Comparison of ENCODE assay signal across 22 mouse cellular contexts in the genomic region with DNA sequence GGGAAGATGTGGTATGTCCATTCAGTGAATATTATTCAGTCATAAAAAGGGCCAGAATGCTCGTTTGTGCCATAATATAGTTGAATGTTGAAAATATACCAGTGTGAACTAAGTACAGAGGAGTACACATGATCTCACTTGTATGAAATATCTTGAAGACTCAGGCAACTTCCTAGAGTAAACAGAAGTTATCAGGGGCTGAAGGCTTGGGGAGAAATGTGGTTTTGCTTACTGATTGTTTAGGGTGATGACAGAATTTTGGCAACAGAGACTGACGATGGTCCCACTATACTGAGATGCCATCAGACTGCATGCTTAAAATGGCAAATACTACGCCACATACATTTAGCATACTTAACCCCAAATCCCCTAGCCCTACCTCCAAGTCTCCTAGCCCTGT.
DNase-seq lines count a peak whose midpoint lies in the region; ATAC-seq and TF ChIP-seq lines count a peak whose summit lies in the region.
"Had no signal": no experiment of that assay in that cellular context is flagged by ENCODE, and none has a peak within 500 bp of the region (broad histone marks: within the 10 kb centered on the region; RNA-seq: fewer than 3 reads in every experiment).

No protein-coding gene starts in this region.

- WGBS in heart, embryonic 13.5 days = 64% methylated on average over 3 of the region's 3 CpGs
- WGBS in forebrain, embryonic 10.5 days = 83% methylated on average over 3 of the region's 3 CpGs

- H3K79me2 ChIP-seq in MEL (ENCODE audit: control insufficient read depth, insufficient read depth, low read length, poor library complexity) = no peaks in the 10 kb centered on the region

- peaks cover 7% of the 10 kb centered on the region; the same call in 1 of the 2 replicates for H3K9me3 ChIP-seq in heart, embryonic 13.5 days
- no peaks in the 10 kb centered on the region for H3K9me3 ChIP-seq in MEL (replicated peaks; ENCODE audit: insufficient read depth, low read length)
- H3K9me3 ChIP-seq in forebrain, embryonic 10.5 days = peaks cover 9% of the 10 kb centered on the region; the same call in 1 of the 2 replicates
- H3K9me3 ChIP-seq: forebrain, embryonic 15.5 days; hindbrain, embryonic 13.5 days; intestine, embryonic 15.5 days had no signal

- no peak overlapping the region for H3K4me2 ChIP-seq in heart, embryonic 13.5 days
- H3K4me2 ChIP-seq: forebrain, embryonic 12.5 days; forebrain, embryonic 15.5 days; heart, embryonic 12.5 days; hindbrain, embryonic 13.5 days; intestine, embryonic 15.5 days had no signal

- H3K9ac ChIP-seq in heart, embryonic 13.5 days = no peak overlapping the region
- no peak overlapping the region for H3K9ac ChIP-seq in MEL (ENCODE audit: control insufficient read depth, low read depth, low read length, poor library complexity, severe bottlenecking)
- H3K9ac ChIP-seq: forebrain, embryonic 12.5 days; forebrain, embryonic 15.5 days; hindbrain, embryonic 13.5 days; intestine, embryonic 15.5 days had no signal

- no peak for TF ChIP-seq RAD21 in MEL (IDR thresholded peaks at IDR 0.05; ENCODE audit: low read depth, low read length)

- peak; percentile 94 to 96 for TF ChIP-seq EP300 in MEL (IDR thresholded peaks at IDR 0.05; ENCODE audit: low read depth in 1 of 2, low read length in 2 of 2)

- no peak for TF ChIP-seq CTCF in MEL (IDR thresholded peaks at IDR 0.05 in 2 of 3, conservative IDR thresholded peaks at IDR 0.05 in 1 of 3; ENCODE audit: control insufficient read depth in 1 of 3, insufficient read depth in 1 of 3, low read depth in 2 of 3, low read length in 3 of 3, poor library complexity in 1 of 3, severe bottlenecking in 1 of 3)

- TF ChIP-seq POLR2A in MEL (IDR thresholded peaks at IDR 0.05; ENCODE audit: control insufficient read depth in 1 of 2, insufficient read depth in 1 of 2, low read depth in 1 of 2, low read length in 2 of 2, poor library complexity in 1 of 2) = no peak

- no peak overlapping the region for H3K4me3 ChIP-seq in heart, embryonic 13.5 days
- H3K4me3 ChIP-seq in MEL (ENCODE audit: control insufficient read depth in 1 of 2, insufficient read depth in 1 of 2, low read depth in 2 of 2, low read length in 2 of 2) = no peak overlapping the region
- no peak overlapping the region for H3K4me3 ChIP-seq in forebrain, embryonic 10.5 days
- H3K4me3 ChIP-seq: forebrain, embryonic 12.5 days; forebrain, embryonic 15.5 days; heart, embryonic 12.5 days; hindbrain, embryonic 13.5 days; intestine, embryonic 15.5 days had no signal

- H3K27me3 ChIP-seq in heart, embryonic 13.5 days (replicated peaks) = no peaks in the 10 kb centered on the region
- no peaks in the 10 kb centered on the region for H3K27me3 ChIP-seq in MEL (ENCODE audit: control insufficient read depth in 1 of 2, insufficient read depth in 2 of 2, low read length in 2 of 2)
- peaks cover 36% of the 10 kb centered on the region for H3K27me3 ChIP-seq in forebrain, embryonic 10.5 days (ENCODE audit: poor library complexity, severe bottlenecking)
- H3K27me3 ChIP-seq: forebrain, embryonic 15.5 days; heart, embryonic 12.5 days; hindbrain, embryonic 13.5 days; intestine, embryonic 15.5 days had no signal

- H3K27ac ChIP-seq in heart, embryonic 13.5 days (replicated peaks) = 0 out of 2 replicates have a peak overlapping the region, but pooled peaks have one; percentile 41
- H3K27ac ChIP-seq in MEL (ENCODE audit: control insufficient read depth, low read depth, low read length) = peak overlapping the region; percentile 66
- H3K27ac ChIP-seq in forebrain, embryonic 10.5 days = no peak overlapping the region

- H3K36me3 ChIP-seq in heart, embryonic 13.5 days = 0 out of 2 replicates have a peak, but pooled peaks cover 3% of the 10 kb centered on the region
- H3K36me3 ChIP-seq in MEL (ENCODE audit: control insufficient read depth in 1 of 2, insufficient read depth in 2 of 2, low read length in 2 of 2) = peaks cover 0 to 8% of the 10 kb centered on the region in 2 experiments; a peak in 2 of 4 replicates
- peaks cover 11% of the 10 kb centered on the region for H3K36me3 ChIP-seq in forebrain, embryonic 10.5 days (replicated peaks)
- H3K36me3 ChIP-seq: forebrain, embryonic 12.5 days; forebrain, embryonic 15.5 days; intestine, embryonic 15.5 days had no signal

- peaks cover 51% of the 10 kb centered on the region for H3K4me1 ChIP-seq in heart, embryonic 13.5 days
- H3K4me1 ChIP-seq in MEL (ENCODE audit: control insufficient read depth in 1 of 2, insufficient read depth in 2 of 2, low read length in 2 of 2) = peaks cover 7 to 9% of the 10 kb centered on the region in 2 experiments
- H3K4me1 ChIP-seq in forebrain, embryonic 10.5 days = peaks cover 54% of the 10 kb centered on the region

- ATAC-seq in heart, embryonic 13.5 days (ENCODE audit: extremely low read depth, insufficient number of reproducible peaks, low FRiP score, low TSS enrichment) = no peak
- ATAC-seq in megakaryocyte-erythroid progenitor cell, adult 5-6 weeks (replicated peaks; ENCODE audit: low FRiP score, low TSS enrichment, poor library complexity, severe bottlenecking) = 0 out of 2 replicates have a peak, but pooled peaks have one; percentile 30
- ATAC-seq: forebrain, embryonic 15.5 days; hindbrain, embryonic 16.5 days; intestine, embryonic 15.5 days had no signal

- no peak for DNase-seq in heart, adult 18-20 months
- DNase-seq in 3T3-L1 (ENCODE audit: low read depth, low spot score) = peak; percentile 17
- peak; percentile 82 for DNase-seq in MEL (ENCODE audit: low read depth, low spot score)
- DNase-seq in cerebellum, adult 11-12 months = no peak
- no peak for DNase-seq in forebrain, embryonic 10.5 days (ENCODE audit: extremely low spot score, low spot score)
- DNase-seq: adrenal gland, adult 2 months; adrenal gland, postnatal 14 days; cerebellum, adult 11 months; cerebellum, adult 8-10 months; cerebellum, postnatal 36 days; embryo, embryonic 11 days; gastrocnemius, postnatal 25 days; heart, postnatal 4 days; kidney, adult 11 months had no signal

TF ChIP-seq in MEL, 35 proteins besides CTCF, POLR2A, EP300 and RAD21 (continues in another document):
- TF ChIP-seq E2F4 (IDR thresholded peaks at IDR 0.05; ENCODE audit: borderline replicate concordance, low read depth, low read length) (peak; percentile 43; the same call in 1 of the 2 replicates), MYC (IDR thresholded peaks at IDR 0.05; ENCODE audit: low read depth, low read length) (peak; percentile 66; the same call in 1 of the 2 replicates), TBP (IDR thresholded peaks at IDR 0.05; ENCODE audit: low read depth, low read length) (no peak), MAFK (IDR thresholded peaks at IDR 0.05; ENCODE audit: borderline replicate concordance, low read depth, low read length) (peak; percentile 90), ZNF384 (IDR thresholded peaks at IDR 0.05; ENCODE audit: low read depth, low read length) (peak; percentile 59; the same call in 1 of the 2 replicates), MEF2A (IDR thresholded peaks at IDR 0.05; ENCODE audit: extremely low read depth, insufficient replicate concordance, low read depth, low read length, poor library complexity, severe bottlenecking) (peak; percentile 54; the same call in 1 of the 2 replicates), GABPA (IDR thresholded peaks at IDR 0.05; ENCODE audit: low read depth, low read length) (no peak), JUND (IDR thresholded peaks at IDR 0.05; ENCODE audit: low read depth, low read length) (0 out of 2 replicates have a peak, but pooled peaks have one; percentile 11), ZC3H11A (IDR thresholded peaks at IDR 0.05; ENCODE audit: low read depth, low read length) (no peak), SIN3A (IDR thresholded peaks at IDR 0.05; ENCODE audit: low read length) (peak; percentile 76), UBTF (IDR thresholded peaks at IDR 0.05; ENCODE audit: borderline replicate concordance, insufficient read depth, low read depth, low read length) (no peak), USF1 (IDR thresholded peaks at IDR 0.05; ENCODE audit: low read depth, low read length) (peak; percentile 36; the same call in 1 of the 2 replicates), RCOR1 (IDR thresholded peaks at IDR 0.05; ENCODE audit: low read depth, low read length) (peak; percentile 92), GATA1 (IDR thresholded peaks at IDR 0.05; ENCODE audit: low read depth, low read length) (peak; percentile 91), HCFC1 (IDR thresholded peaks at IDR 0.05; ENCODE audit: low read depth, low read length) (no peak), ZMIZ1 (IDR thresholded peaks at IDR 0.05; ENCODE audit: low read depth, low read length) (no peak), CHD1 (IDR thresholded peaks at IDR 0.05; ENCODE audit: low read depth, low read length) (no peak), MAX (IDR thresholded peaks at IDR 0.05; ENCODE audit: low read length) (peak; percentile 69), MYB (IDR thresholded peaks at IDR 0.05; ENCODE audit: low read depth, low read length) (peak; percentile 52; the same call in 1 of the 2 replicates), CHD2 (IDR thresholded peaks at IDR 0.05; ENCODE audit: low read length) (peak; percentile 22; the same call in 1 of the 2 replicates), MXI1 (IDR thresholded peaks at IDR 0.05; ENCODE audit: low read depth, low read length) (peak; percentile 50; the same call in 1 of the 2 replicates), NELFE (IDR thresholded peaks at IDR 0.05; ENCODE audit: low read depth, low read length) (no peak), TAL1 (IDR thresholded peaks at IDR 0.05; ENCODE audit: low read length) (peak; percentile 93), TCF12 (IDR thresholded peaks at IDR 0.05; ENCODE audit: low read depth, low read length) (peak; percentile 96), USF2 (IDR thresholded peaks at IDR 0.05; ENCODE audit: borderline replicate concordance in 1 of 2, insufficient read depth in 1 of 2, low read depth in 1 of 2, low read length in 2 of 2) (no peak), BHLHE40 (IDR thresholded peaks at IDR 0.05; ENCODE audit: borderline replicate concordance, low read depth, low read length) (peak; percentile 49; the same call in 1 of the 2 replicates), POLR2AphosphoS2 (IDR thresholded peaks at IDR 0.05; ENCODE audit: low read length) (peak; percentile 29; the same call in 1 of the 2 replicates), POLR2AphosphoS5 (IDR thresholded peaks at IDR 0.05; ENCODE audit: borderline replicate concordance, low read depth, low read length) (no peak), NRF1 (IDR thresholded peaks at IDR 0.05; ENCODE audit: insufficient read depth, low read depth, low read length, poor library complexity, severe bottlenecking) (no peak), KAT2A (conservative IDR thresholded peaks at IDR 0.05; ENCODE audit: low read depth, low read length) (0 out of 2 replicates have a peak, but pooled peaks have one; percentile 23), SMC3 (IDR thresholded peaks at IDR 0.05; ENCODE audit: low read depth, low read length) (no peak), MAZ (IDR thresholded peaks at IDR 0.05; ENCODE audit: low read depth, low read length) (no peak), ZKSCAN1 (IDR thresholded peaks at IDR 0.05; ENCODE audit: low read depth, low read length) (no peak)

Comparison
In these comparisons a context has a peak if more than half of its experiments do, and no peak if none do; other contexts are left out.
1. DNase-seq: peak in 3T3-L1 (single experiment) and MEL (single experiment); none in heart, adult 18-20 months (0 of 2), cerebellum, adult 11-12 months (single experiment) and forebrain, embryonic 10.5 days (single experiment).